Mouse (Mus musculus) left cerebral cortex, adult 9 months (tissue): ENCODE data around the gene Zfp112.
"Not testable (repeated sequence)": the region's sequence is repeated elsewhere in the genome, so short reads cannot be mapped to it uniquely, and the experiment has no call there.

ENCODE experiments used
- DNase-seq, 2 experiments: peaks; one replicate each; pipeline ENCODE4 v3.0.0; 2022; ENCODE audit warnings: low spot score in 2 of 2

The Zfp112 gene

DNA sequence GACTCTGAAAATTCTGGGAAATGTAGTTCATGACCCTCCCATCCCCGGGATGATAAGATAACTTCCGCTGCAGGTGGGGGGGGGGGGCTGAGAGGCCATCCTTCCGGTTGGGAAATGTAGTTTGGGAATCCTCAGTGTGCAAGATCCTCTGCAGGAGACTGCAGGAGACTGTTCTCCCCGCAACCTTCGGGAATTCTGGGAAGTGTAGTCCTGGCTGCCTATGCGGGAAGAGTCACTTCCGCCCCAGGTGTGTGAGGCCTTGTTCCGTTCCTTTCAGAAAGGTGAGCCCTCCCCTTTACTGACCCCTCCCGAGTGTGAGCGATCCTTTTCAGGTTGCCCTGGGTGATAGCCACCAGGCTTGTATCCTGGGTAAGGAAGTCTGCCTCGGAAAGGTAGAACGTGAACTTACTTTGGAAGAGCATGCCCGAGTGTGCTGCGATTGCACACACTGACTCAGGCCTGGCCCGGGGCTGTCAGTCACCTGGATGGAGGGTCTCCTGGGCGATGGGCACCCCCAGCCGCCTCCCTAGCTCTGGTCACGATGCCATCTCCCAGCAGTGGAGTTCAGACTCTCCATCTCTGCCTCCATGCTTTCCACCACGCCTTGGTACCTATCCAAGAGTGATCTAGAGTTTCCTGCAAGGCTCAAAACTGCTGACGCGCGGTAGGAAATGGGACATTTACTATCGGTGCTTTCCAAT, at the start of gene Zfp112:
Gene Zfp112 (plus strand): TSS at position 159 of the 701 bp plus-strand sequence.
- DNase-seq = peak; percentile 83 to 84

DNA sequence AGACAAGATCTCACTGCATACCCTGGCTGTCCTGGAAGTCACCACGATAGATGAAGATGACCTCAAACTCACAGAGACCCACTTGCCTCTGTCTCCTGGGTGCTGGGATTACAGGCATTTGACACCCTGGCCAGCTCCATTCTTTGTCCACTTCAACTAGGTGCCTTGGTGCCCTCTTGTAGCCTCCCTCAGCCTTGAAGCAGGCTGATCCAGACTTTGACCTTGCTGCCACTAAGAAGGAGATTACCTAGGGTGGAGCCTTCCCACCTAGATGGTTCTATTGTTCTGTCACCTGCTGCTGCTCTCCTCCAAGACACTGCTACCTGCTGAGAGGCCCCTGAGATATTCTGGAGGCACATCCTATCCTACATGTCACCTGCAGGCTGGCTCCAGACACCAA, 37.7 kb upstream of the Zfp112 start:
- DNase-seq = not testable (repeated sequence)

DNA sequence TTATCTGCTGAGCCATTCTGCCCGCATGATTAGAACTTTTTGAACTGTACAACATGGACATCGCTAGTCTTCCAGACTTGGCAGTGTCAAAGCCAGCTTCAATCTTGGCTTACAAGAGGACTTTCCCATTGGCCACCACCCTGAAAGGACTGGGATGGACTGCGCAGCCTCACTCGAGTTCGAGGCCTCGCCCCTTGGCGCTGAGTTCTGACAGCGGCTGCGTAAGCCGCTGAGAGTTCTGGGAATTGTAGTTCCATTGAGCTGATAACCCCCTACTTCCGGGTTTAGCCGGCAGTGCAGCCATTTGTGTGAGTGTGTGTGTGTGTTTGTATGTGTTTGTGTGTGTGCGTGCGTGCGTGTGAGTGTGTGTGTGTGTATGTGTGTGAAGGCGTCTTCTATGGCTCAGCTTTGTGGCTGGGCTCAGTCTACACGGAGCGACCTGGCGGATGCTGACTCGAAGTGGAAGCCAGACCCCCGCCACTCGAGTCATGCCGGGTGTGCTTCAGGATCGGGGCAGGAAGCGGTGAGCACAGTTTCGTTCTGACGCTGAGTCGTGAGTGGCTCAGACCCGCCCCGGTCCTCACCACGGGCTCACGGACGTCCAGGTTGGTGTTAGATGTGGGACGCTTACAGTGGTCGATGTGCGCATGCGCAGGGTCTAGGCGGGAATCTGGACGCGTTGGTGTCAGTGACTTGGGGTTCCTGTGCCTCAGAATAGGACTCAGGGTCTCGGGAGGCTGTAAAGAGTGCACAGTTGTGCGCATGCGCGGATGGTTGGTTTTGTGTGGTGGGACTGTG, 30.3 kb upstream of the Zfp112 start, which contains the start of gene Zfp180:
Gene Zfp180 (plus strand): TSS at position 291 of the 798 bp plus-strand sequence.
- DNase-seq = peak; percentile 92 to 96

DNA sequence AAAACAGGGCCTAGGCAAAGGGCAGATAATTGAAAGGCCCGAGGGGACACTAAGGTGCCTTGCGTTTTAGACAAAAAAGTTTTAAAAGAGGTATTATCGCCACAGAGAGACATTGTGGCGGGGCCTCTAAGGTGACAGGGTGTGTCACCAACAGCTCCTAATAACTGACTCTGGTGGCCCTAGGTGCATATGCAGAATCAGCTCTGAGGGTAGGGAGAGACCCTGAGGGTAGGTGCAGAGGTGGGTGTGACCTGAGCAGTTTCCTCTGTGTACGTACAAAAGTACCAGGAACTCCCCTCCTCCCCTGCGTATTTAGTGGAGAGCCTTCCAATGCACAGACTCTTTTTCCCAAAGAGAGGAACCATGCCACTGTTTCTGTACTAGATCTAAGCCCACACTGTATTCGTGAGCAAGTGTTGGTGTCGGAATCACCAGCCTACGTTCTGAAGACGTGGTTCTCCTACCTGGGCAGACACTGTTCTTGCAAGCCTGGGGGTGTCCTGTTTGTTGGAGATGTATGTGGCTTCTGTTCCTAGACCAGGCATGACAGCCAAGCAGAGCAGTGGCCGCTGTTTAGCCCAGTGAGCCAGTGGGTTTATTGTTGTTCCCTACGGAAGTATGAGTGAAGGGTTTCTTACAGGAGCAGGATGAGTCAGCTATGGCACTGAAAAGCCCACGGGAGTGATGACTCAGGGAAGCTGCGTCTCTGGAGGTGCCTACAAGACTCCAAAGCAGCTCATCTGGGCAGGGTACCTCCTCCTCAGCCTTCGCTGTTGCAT, 29.5 kb upstream of the Zfp112 start:
- DNase-seq = peak; percentile 61 to 79

DNA sequence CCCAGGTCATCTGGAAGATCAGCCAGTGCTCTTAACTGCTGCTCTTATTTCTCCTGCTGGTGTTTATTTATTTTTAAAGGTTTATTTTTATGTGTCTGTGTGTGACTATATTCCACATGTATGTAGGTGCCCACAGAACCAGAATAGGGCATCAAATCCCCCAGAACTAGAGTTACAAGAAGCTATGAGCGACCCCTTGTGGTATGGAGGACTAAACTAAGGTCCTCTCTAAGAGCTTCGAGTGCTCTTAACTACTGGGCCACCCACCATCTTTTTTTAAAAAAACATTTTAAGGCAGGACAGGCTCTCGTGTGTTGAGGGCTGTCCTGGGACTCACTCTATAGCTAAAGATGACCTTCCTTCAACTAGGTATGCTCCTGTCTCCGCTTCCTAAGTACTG, 25.2 kb upstream of the Zfp112 start:
- no peak for DNase-seq

DNA sequence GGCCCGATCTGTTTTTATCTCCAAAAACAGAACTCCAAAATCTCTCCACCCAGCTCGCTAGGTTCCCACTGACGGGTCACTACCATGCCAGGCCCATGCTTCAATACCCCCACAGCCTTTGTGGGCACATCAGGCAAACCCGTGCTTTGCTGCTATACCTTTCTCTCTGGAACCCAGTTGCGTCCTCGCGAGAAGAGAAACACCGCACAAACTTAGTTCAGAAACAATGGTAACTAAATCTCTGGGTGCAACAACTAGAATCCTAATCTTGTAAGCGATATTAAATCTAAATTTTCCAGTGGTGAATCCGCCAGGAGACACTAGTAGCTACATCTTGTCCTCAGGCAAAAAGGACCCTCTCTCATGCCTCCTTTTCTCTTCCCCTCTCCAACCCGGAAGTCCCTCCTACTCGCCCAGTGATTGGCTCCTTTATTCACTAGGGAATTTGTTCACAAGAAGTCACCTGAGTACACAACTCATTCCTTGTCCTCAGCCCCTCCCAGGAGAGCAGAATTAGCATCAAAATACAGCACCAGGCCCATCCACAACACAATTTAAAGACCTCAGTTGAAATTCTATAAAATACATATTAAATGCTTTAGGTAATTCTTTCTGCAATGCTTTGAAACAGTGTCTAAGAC, 24.5 kb upstream of the Zfp112 start:
- DNase-seq = no peak

DNA sequence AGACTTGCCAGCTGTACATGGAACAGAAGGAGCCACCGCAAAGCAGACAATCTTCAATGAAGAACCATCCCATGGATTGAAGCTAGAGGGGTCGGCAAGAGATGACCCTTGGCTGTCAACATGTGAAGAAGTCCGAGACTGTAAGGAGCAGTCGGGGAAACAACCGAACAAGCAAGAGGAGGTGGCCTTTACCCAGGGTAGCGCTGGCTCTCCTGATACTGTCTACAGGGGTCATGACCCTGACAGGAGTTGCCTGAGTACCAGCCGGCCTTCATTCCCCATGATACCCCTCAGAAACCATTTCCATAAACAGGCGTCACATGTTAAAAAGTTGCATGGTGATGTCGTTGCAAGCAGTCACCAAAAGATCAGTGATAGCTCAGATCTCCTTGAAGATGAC, 7.7 kb upstream of the Zfp112 start:
- DNase-seq = no peak

DNA sequence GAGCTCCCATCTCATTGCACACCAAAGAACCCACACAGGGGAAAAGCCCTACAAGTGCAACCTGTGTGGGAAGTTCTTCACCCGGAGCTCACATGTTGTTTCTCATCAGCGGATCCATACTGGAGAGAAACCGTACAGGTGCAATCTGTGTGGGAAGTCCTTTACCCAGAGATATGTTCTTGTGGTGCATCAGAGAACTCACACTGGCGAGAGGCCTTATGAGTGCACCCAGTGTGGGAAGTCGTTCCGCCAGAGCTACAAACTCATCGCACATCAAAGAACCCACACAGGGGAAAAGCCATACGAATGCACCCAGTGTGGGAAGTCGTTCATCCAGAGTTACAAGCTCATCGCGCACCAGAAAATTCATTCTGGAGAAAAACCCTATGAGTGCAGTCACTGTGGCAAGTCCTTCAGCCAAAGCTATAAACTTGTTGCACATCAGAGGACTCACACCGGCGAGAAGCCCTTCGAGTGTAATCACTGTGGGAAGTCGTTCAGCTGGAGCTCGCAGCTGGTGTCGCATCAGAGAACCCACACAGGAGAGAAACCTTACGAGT, 6.9 kb upstream of the Zfp112 start:
- DNase-seq = no peak

DNA sequence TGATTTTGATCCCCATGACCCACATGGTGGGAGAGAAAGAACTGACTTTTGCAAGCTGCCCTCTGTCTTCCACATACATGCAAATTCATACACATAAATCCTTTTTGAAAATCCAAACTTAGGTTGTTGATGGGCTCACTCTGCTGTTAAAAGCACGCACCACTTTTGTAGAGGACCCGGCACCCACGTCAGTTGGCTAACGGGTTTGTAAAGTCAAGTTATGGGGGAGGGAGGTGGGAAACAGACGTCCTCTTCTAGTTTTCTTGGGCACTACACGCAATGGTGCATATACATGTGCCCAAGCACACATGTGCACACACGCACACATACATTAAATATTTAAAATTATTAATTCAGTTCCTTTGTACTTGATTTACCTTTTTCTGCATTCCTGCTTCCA, 1.3 kb upstream of the Zfp112 start:
- DNase-seq = no peak

DNA sequence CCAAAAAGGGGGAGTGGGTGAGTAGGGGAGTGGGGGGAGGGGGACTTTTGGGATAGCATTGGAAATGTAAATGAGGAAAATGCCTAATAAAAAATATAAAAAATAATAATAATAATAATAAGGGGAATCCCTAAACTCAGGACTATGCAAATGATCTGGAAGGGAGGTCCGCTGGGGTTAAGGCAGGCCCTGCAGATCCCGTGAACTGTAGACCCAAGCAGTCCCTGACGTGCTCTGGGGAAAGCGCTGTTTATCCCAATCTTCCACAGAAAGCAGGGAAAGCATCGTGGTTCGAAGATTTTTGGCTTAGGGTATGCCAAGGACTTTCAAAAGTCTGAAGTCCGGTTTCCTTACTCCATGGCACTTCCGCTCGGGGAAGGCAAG, 350 bp upstream of the Zfp112 start:
- DNase-seq = no peak

DNA sequence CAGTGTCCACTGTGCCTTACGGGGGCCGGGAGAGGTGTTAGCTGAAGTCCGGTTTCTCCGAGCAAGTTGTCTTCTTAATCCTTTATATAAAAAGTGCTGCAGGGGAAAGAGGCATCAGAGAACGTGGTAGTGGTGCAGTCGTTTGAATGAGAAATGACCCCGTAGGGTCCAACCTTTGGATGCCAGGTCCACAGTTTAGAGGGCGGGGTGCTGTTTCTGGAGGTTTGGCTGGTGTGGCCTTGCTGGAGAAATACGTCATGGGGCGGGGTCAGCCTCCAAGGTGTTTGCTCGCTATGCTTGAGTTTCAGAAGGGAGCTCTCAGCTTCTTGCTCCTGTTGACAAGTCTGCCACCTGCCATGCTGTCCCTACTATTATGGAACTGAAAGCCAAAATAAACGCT, 887 bp downstream of the Zfp112 start:
- peak in 1 of 2 experiments; percentile 29 for DNase-seq

DNA sequence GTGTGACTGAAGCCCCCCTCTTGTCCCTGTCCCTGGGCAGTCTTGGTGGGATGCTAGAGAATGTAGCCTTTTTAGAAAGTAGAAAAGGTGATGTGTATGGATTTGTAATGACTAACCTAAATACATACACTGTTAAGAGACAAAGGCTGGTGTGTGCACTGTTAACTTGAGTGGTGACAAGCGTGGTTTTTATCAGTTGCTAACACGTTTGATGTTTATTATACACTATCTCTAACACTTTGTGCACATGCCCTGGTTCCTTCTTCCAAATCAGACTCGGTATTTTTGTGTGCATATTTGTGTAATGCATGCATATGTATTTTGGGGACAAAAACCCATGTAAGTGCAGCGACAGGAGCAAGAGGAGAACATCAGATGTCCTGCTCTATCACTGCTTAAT, 4.5 kb downstream of the Zfp112 start:
- DNase-seq = no peak

DNA sequence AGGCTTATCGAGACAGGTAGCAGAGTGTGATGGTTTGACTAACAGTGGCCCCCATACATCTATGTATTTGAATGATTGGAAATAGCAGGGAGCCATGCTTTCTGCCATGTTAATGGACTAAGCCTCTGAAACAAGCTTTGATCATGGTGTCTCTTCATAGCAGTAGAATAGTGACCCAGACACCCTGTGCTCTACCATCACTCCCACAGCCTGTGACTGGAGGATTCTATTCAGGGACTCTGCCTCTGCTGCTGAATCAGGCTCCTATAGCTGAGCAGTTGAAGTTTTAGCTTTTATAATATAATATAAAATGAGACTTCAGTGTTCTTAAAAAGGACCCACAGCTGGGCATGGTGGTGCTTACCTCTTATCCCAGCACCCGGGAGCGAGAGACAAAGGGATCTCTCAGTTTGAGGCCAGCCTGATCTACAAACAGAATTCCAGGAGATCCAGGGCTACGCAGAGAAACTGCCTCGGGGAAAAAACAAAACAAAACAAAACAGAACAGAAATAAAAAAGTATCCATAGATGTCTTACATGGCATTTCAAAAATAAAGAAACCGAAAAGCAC, 21.4 kb downstream of the Zfp112 start:
- no peak for DNase-seq

DNA sequence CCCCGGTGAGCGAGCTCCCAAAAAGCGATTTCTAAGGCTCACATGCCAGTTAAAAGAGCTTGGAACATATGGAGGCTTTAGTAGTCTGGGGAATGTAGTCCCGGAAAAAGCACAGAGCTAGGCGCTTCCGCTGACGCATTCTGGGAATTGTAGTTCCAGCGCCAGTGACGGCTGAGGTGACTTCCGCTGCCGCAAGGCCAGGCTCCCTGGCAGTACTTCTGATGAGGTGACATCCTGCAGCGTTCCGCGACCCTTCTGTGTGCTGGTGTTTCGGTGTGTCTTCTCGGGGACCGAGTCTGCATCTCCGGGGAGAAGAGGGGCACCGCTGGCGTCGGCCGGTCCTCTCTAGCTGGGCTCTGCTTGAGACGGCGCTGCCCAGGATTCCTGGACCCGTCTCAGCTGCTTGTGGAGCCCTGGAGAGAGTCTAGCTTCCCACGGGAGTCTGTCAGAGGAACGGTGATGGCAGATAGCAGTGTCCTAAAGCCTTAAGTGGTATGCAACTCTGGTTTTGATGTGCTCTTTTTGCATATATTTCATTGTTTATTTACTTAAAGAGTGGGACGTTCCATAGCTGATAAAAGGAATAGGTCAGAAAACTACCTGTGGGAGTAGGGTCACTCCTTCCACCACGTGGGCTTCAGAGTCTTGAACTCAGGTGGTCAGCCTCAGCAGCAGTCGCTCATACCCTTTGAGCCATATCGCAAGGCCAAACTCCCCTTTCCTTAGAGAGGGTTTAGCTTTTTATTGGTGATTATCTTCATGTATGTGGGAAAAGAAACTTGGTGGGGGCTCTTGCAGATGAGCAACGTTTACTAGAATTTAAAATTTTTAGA, 22.1 kb downstream of the Zfp112 start, which contains the start of gene Zfp235:
Gene Zfp235 (plus strand): TSS at position 174 of the 833 bp plus-strand sequence.
- peak; percentile 79 to 90 for DNase-seq

DNA sequence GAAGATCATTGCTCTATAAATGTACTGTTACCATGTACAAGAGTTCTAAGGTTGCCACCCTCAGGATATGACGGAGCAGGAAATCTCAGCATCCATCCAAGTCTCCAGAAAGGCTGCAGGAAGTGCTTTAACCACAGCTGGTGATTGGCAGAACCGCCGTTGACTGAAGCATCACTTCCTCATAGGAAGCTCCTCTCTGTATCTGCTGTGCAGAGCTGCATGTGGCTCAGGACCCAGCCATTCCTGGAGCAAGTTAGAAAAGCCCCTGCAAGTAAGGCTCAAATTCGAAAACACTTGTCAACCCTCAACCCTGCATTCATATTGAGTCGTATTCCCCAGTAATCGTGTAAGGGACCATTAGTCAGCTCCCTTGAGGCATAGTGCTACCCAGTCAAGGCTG, 30.5 kb downstream of the Zfp112 start:
- DNase-seq = no peak

DNA sequence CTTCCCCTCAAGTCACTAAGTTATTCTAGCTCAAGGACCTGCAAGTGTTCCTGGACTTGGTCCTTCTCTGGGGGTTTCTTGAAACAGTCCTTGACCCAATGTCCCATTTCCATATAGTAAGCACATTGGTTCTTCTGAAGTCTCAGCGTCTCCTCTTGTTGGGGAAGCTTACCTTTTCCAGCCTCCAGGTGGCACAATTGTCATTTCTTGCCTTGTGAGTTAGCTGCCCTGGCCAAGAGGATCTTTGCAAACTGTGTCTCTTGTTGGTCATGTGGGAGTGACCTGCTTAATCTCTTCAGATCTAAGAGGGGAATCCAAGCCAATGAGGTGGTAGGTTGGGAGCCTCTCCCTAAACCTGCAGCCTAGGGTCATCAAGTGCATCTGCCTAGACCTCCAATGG, 41.2 kb downstream of the Zfp112 start:
- DNase-seq = no peak

DNA sequence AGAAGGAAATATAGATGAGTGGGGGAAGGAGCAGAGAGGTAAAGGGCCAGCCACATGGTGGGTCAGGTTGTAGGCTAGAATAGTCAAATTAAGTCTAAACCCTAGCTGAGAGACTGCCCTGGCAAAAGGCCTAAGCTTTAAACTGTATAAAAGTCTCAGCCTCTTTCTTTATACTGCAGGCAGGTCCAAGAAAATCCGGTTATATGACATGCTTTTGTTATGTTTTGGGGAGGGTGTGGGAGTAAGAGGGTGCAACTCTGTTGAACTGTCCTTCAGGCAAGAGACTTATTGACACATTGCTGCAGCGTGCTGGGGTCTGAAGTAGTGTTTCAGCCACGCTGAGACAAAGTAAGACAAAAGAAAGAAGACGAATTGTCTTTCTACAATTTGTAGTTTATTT, 60.1 kb downstream of the Zfp112 start:
- DNase-seq = no peak

DNA sequence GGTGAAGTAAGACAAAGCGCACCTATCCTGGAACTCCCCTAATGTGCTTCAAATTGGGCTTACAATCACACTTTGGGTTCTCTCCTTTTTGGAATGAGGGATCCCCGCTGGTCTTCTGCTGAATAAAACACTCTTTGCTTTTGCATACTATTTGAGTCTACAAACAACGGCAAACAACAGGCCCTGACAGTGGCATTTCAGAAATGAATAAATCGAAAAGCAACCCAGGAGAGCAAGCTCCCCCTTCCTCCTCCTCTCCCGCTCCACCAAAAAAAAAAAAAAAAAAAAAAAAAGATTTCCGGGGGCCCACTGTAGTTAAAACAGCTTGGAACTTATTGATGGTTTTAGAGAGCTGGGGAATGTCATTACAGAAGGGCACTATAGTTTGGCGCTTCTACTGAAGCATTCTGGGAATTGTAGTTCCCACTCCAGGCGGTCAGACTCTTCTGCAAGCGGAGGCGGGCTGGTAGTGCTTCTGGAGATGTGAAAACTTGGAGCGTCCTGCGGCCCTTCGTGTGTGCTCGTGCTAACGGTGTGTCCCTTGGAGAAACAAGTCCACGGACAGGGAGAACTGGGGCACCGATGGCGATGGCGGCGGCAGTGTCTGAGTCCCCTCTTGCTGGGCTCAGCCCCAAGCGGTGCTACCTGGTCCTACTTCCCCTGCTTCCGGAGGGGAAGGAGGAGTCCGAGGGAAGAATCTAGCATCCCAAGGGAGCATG, 62.7 kb downstream of the Zfp112 start, which contains the start of gene Zfp114:
Gene Zfp114 (plus strand): TSS at position 443 of the 719 bp plus-strand sequence.
- peak; percentile 30 to 74 for DNase-seq

DNA sequence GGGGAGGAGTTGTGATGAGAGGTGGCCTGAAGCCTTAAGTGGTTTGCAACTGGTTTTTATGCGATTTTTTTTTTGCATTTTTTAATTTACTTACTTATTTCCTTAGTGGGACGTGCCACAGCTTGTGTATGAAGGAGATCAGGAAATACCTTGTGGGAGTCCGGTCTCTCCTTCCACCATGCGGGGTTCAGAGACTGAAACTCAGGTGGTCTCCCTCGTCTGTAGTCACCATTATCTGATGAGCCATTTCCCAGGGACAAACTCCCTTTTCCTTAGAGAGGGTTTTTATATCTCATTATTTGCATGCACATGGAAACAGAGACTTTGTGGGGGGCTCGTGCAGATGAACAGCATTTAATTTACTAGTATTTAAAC, 63.2 kb downstream of the Zfp112 start:
- DNase-seq = no peak
